Mouse (Mus musculus): ENCODE measurements around the gene Rcbtb2.

Rcbtb2 gene

GRCm38 (mm10) chr14:73148125-73148524, 25.3 kb downstream of the Rcbtb2 start:
- DNase-seq (ENCODE audit: low spot score): peak; percentile 23

- DNase-seq (ENCODE audit: low spot score): no peak
Observed at GRCm38 (mm10) chr14:73161303-73161702, 38.5 kb downstream of the Rcbtb2 start.

GRCm38 (mm10) chr14:73162192-73162800, 39.5 kb downstream of the Rcbtb2 start:
- peak; percentile 71 for DNase-seq (ENCODE audit: low spot score)

GRCm38 (mm10) chr14:73163363-73163998, 40.6 kb downstream of the Rcbtb2 start:
- no peak for DNase-seq (ENCODE audit: low spot score)

GRCm38 (mm10) chr14:73165136-73165535, 42.3 kb downstream of the Rcbtb2 start:
- DNase-seq (ENCODE audit: low spot score): no peak

GRCm38 (mm10) chr14:73168605-73169004, 45.8 kb downstream of the Rcbtb2 start:
- no peak for DNase-seq (ENCODE audit: low spot score)

- no peak for DNase-seq (ENCODE audit: low spot score)
Observed at GRCm38 (mm10) chr14:73169926-73170844, 47.3 kb downstream of the Rcbtb2 start.

GRCm38 (mm10) chr14:73172196-73173011, 49.6 kb downstream of the Rcbtb2 start:
- peak; percentile 78 for DNase-seq (ENCODE audit: low spot score)

GRCm38 (mm10) chr14:73173662-73174061, 50.8 kb downstream of the Rcbtb2 start:
- no peak for DNase-seq (ENCODE audit: low spot score)

- DNase-seq (ENCODE audit: low spot score): peak; percentile 29
Observed at GRCm38 (mm10) chr14:73174091-73174995, 51.5 kb downstream of the Rcbtb2 start.

- no peak for DNase-seq (ENCODE audit: low spot score)
Observed at GRCm38 (mm10) chr14:73175031-73175430, 52.2 kb downstream of the Rcbtb2 start.

- no peak for DNase-seq (ENCODE audit: low spot score)
Observed at GRCm38 (mm10) chr14:73175814-73176213, 53.0 kb downstream of the Rcbtb2 start.

GRCm38 (mm10) chr14:73176266-73176665, 53.4 kb downstream of the Rcbtb2 start:
- peak; percentile 85 for DNase-seq (ENCODE audit: low spot score)

- DNase-seq (ENCODE audit: low spot score): no peak
Observed at GRCm38 (mm10) chr14:73177961-73178360, 55.1 kb downstream of the Rcbtb2 start.

- peak; percentile 40 for DNase-seq (ENCODE audit: low spot score)
Observed at GRCm38 (mm10) chr14:73179221-73179681, 56.4 kb downstream of the Rcbtb2 start.

- no peak for DNase-seq (ENCODE audit: low spot score)
Observed at GRCm38 (mm10) chr14:73180671-73181070, 57.8 kb downstream of the Rcbtb2 start.

- DNase-seq (ENCODE audit: low spot score): no peak
Observed at GRCm38 (mm10) chr14:73181144-73181543, 58.3 kb downstream of the Rcbtb2 start.

GRCm38 (mm10) chr14:73186875-73187274, 64.0 kb downstream of the Rcbtb2 start:
- no peak for DNase-seq (ENCODE audit: low spot score)

- DNase-seq (ENCODE audit: low spot score): no peak
Observed at GRCm38 (mm10) chr14:73199058-73199457, 76.2 kb downstream of the Rcbtb2 start.

GRCm38 (mm10) chr14:73201447-73201846, 78.6 kb downstream of the Rcbtb2 start:
- DNase-seq (ENCODE audit: low spot score): no peak

- DNase-seq (ENCODE audit: low spot score): no peak
Observed at GRCm38 (mm10) chr14:73204016-73204415, 81.2 kb downstream of the Rcbtb2 start.

All from adipocyte (in vitro differentiated cells).